23 mouse cellular contexts compared by ENCODE assay signal in the genomic region with DNA sequence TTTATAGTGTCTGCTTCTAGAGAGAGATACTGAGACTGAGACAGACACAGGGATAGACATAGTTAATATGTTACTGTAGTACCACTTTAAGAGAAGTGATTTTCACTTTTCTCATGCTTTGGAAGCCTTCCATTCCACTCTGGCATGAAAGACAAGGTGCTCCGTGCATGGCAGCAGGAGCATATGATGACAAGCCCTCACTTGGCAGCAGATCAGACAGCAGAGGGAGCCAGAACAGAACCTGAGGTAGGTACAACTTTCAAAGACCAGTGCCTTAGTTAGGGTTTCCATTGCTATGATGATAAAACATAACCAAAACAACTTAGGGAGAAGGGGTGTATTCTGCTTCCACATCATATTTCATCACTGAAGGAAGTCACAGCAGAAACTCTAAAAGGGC. TPM values are rescaled to one million over a fixed set of nuclear protein-coding genes. Genes with fewer than 3 reads are reported as not detected.
DNase-seq lines count a peak whose midpoint lies in the region; ATAC-seq and TF ChIP-seq lines count a peak whose summit lies in the region.
"Had no signal": no experiment of that assay in that cellular context is flagged by ENCODE, and none has a peak within 500 bp of the region (broad histone marks: within the 10 kb centered on the region; RNA-seq: fewer than 3 reads in every experiment).

No protein-coding gene starts in this region.

- DNase-seq in heart, postnatal 10 days, result peak; percentile 10 to 15
- peak; percentile 10 for DNase-seq in midbrain, postnatal 0 days (ENCODE audit: low spot score)
- DNase-seq in kidney, adult 8-10 months, result peak; percentile 58 to 75
- no peak for DNase-seq in frontal cortex, postnatal 25 days (ENCODE audit: low spot score in 2 of 2)
- DNase-seq in T-cell, adult 2 months (ENCODE audit: low spot score), result no peak
- DNase-seq: adrenal gland, adult 8-10 months; B cell, adult 2 months; lung, embryonic 14.5 days; right cerebral cortex, postnatal 14 days had no signal

- H3K4me3 ChIP-seq in heart, embryonic 12.5 days, result no peak overlapping the region
- no peak overlapping the region for H3K4me3 ChIP-seq in midbrain, postnatal 0 days (ENCODE audit: low read depth, low read length)
- H3K4me3 ChIP-seq in midbrain, embryonic 15.5 days, result no peak overlapping the region
- no peak overlapping the region for H3K4me3 ChIP-seq in hindbrain, embryonic 13.5 days
- H3K4me3 ChIP-seq: hindbrain, embryonic 12.5 days; limb, embryonic 12.5 days; midbrain, embryonic 13.5 days had no signal

- no peak overlapping the region for H3K27ac ChIP-seq in heart, embryonic 12.5 days (ENCODE audit: poor library complexity, severe bottlenecking)
- H3K27ac ChIP-seq in midbrain, postnatal 0 days (ENCODE audit: low read depth, low read length), result no peak overlapping the region
- no peak overlapping the region for H3K27ac ChIP-seq in midbrain, embryonic 15.5 days
- H3K27ac ChIP-seq in hindbrain, embryonic 13.5 days, result no peak overlapping the region
- H3K27ac ChIP-seq: hindbrain, embryonic 12.5 days; limb, embryonic 12.5 days; macrophage; midbrain, embryonic 13.5 days had no signal

- H3K27me3 ChIP-seq in heart, embryonic 12.5 days (replicated peaks), result no peaks in the 10 kb centered on the region
- H3K27me3 ChIP-seq in midbrain, postnatal 0 days (ENCODE audit: insufficient read depth, low read length), result no peaks in the 10 kb centered on the region
- no peaks in the 10 kb centered on the region for H3K27me3 ChIP-seq in midbrain, embryonic 15.5 days (replicated peaks)
- H3K27me3 ChIP-seq in hindbrain, embryonic 13.5 days, result no peaks in the 10 kb centered on the region
- H3K27me3 ChIP-seq: hindbrain, embryonic 12.5 days; limb, embryonic 12.5 days; midbrain, embryonic 13.5 days had no signal

- H3K4me1 ChIP-seq in heart, embryonic 12.5 days (replicated peaks), result no peaks in the 10 kb centered on the region
- H3K4me1 ChIP-seq in midbrain, postnatal 0 days (ENCODE audit: insufficient read depth, low read length), result no peaks in the 10 kb centered on the region
- no peaks in the 10 kb centered on the region for H3K4me1 ChIP-seq in midbrain, embryonic 15.5 days
- H3K4me1 ChIP-seq in hindbrain, embryonic 13.5 days (replicated peaks), result no peaks in the 10 kb centered on the region
- H3K4me1 ChIP-seq: hindbrain, embryonic 12.5 days; limb, embryonic 12.5 days; midbrain, embryonic 13.5 days had no signal

- intact Hi-C loops in heart, postnatal 10 days (cut with DNase I), result no loop called here

- H3K4me2 ChIP-seq in heart, embryonic 12.5 days, result no peak overlapping the region
- no peak overlapping the region for H3K4me2 ChIP-seq in midbrain, postnatal 0 days (ENCODE audit: low read depth, low read length, poor library complexity, severe bottlenecking)
- no peak overlapping the region for H3K4me2 ChIP-seq in midbrain, embryonic 15.5 days
- no peak overlapping the region for H3K4me2 ChIP-seq in hindbrain, embryonic 13.5 days
- H3K4me2 ChIP-seq: hindbrain, embryonic 12.5 days; limb, embryonic 12.5 days; lung, embryonic 14.5 days; midbrain, embryonic 13.5 days had no signal

- no peak overlapping the region for H3K9ac ChIP-seq in heart, embryonic 12.5 days
- H3K9ac ChIP-seq in midbrain, postnatal 0 days (replicated peaks; ENCODE audit: low read length, poor library complexity, severe bottlenecking), result no peak overlapping the region
- H3K9ac ChIP-seq in midbrain, embryonic 15.5 days, result no peak overlapping the region
- no peak overlapping the region for H3K9ac ChIP-seq in hindbrain, embryonic 13.5 days
- H3K9ac ChIP-seq: hindbrain, embryonic 12.5 days; limb, embryonic 12.5 days; lung, embryonic 14.5 days; midbrain, embryonic 13.5 days had no signal

- WGBS in heart, embryonic 12.5 days, result 48% methylated on average over 1 of the region's 1 CpGs
- WGBS in midbrain, postnatal 0 days, result 60% methylated on average over 1 of the region's 1 CpGs
- WGBS in midbrain, embryonic 15.5 days, result 48% methylated on average over 1 of the region's 1 CpGs
- 80% methylated on average over 1 of the region's 1 CpGs for WGBS in hindbrain, embryonic 13.5 days

- 0 out of 2 replicates have a peak, but pooled peaks cover 5% of the 10 kb centered on the region for H3K9me3 ChIP-seq in heart, embryonic 12.5 days (replicated peaks)
- no peaks in the 10 kb centered on the region for H3K9me3 ChIP-seq in midbrain, postnatal 0 days (ENCODE audit: low read length)
- H3K9me3 ChIP-seq in midbrain, embryonic 15.5 days, result no peaks in the 10 kb centered on the region
- H3K9me3 ChIP-seq in hindbrain, embryonic 13.5 days, result no peaks in the 10 kb centered on the region
- H3K9me3 ChIP-seq: hindbrain, embryonic 12.5 days; limb, embryonic 12.5 days; midbrain, embryonic 13.5 days had no signal

- no peak for TF ChIP-seq CTCF in midbrain, postnatal 0 days (IDR thresholded peaks at IDR 0.05)

- ATAC-seq in heart, embryonic 12.5 days (ENCODE audit: insufficient number of reproducible peaks, low FRiP score), result no peak
- ATAC-seq in midbrain, postnatal 0 days (ENCODE audit: low FRiP score), result no peak
- no peak for ATAC-seq in midbrain, embryonic 15.5 days (replicated peaks)
- ATAC-seq in hindbrain, embryonic 13.5 days (ENCODE audit: low FRiP score), result no peak
- ATAC-seq: forebrain, embryonic 16.5 days; midbrain, embryonic 13.5 days had no signal

- no peaks in the 10 kb centered on the region for H3K36me3 ChIP-seq in heart, embryonic 12.5 days
- no peaks in the 10 kb centered on the region for H3K36me3 ChIP-seq in midbrain, postnatal 0 days (ENCODE audit: insufficient read depth, low read length)
- H3K36me3 ChIP-seq in midbrain, embryonic 15.5 days (replicated peaks), result no peaks in the 10 kb centered on the region
- H3K36me3 ChIP-seq in hindbrain, embryonic 13.5 days, result no peaks in the 10 kb centered on the region
- H3K36me3 ChIP-seq: hindbrain, embryonic 12.5 days; limb, embryonic 12.5 days; midbrain, embryonic 13.5 days had no signal

RNA-seq across cellular contexts. Expression of gene Ces2h, which starts 22.4 kb away (rescaled TPM):
- total RNA-seq in heart, postnatal 10 days (2021), result not detected
- polyA plus RNA-seq in heart, embryonic 12.5 days (2016; fragmentation: Nextera tagmentation; extraction: Ambion mirVana), result not detected in 2 replicates
- not detected in 2 replicates for total RNA-seq in midbrain, postnatal 0 days (2014; rRNA removed)
- not detected in 2 replicates for polyA plus RNA-seq in midbrain, postnatal 0 days (2015; fragmentation: Nextera tagmentation; extraction: Ambion mirVana)
- polyA plus RNA-seq in midbrain, embryonic 15.5 days (2015; fragmentation: Nextera tagmentation; extraction: Ambion mirVana), result not detected in 2 replicates
- not detected in 2 replicates for polyA plus RNA-seq in hindbrain, embryonic 13.5 days (2015; fragmentation: Nextera tagmentation; extraction: Ambion mirVana)
- total RNA-seq: adrenal gland, adult 8-10 months; ES-E14; gastrocnemius, adult 8-10 months; heart, adult 18-20 months; left cerebral cortex, adult 18-20 months had no signal
- polyA plus RNA-seq: forebrain, embryonic 16.5 days; heart, embryonic 16.5 days; hindbrain, embryonic 12.5 days; limb, embryonic 12.5 days; lung, embryonic 14.5 days; macrophage; midbrain, embryonic 13.5 days had no signal

RNA-seq across cellular contexts. Expression of gene Ces3a, which starts 25.3 kb away (rescaled TPM):
- total RNA-seq in heart, postnatal 10 days (2021), result not detected
- not detected in 2 replicates for polyA plus RNA-seq in heart, embryonic 12.5 days (2016; fragmentation: Nextera tagmentation; extraction: Ambion mirVana)
- total RNA-seq in midbrain, postnatal 0 days (2014; rRNA removed), result not detected in 2 replicates
- not detected in 2 replicates for polyA plus RNA-seq in midbrain, postnatal 0 days (2015; fragmentation: Nextera tagmentation; extraction: Ambion mirVana)
- polyA plus RNA-seq in midbrain, embryonic 15.5 days (2015; fragmentation: Nextera tagmentation; extraction: Ambion mirVana), result not detected in 2 replicates
- not detected in 2 replicates for polyA plus RNA-seq in hindbrain, embryonic 13.5 days (2015; fragmentation: Nextera tagmentation; extraction: Ambion mirVana)
- total RNA-seq: ES-E14; gastrocnemius, adult 8-10 months; heart, adult 18-20 months; left cerebral cortex, adult 18-20 months had no signal
- polyA plus RNA-seq: forebrain, embryonic 16.5 days; heart, embryonic 16.5 days; hindbrain, embryonic 12.5 days; large intestine, adult 2 months; limb, embryonic 12.5 days; lung, embryonic 14.5 days; macrophage; midbrain, embryonic 13.5 days had no signal

Comparison
In these comparisons a context has a peak if more than half of its experiments do, and no peak if none do; other contexts are left out.
1. DNase-seq: peak in heart, postnatal 10 days (2 of 2), midbrain, postnatal 0 days (single experiment) and kidney, adult 8-10 months (2 of 2); none in frontal cortex, postnatal 25 days (0 of 2) and T-cell, adult 2 months (single experiment).